Mouse (Mus musculus) myocyte (in vitro differentiated cells): ENCODE data around the gene Hoxb7.

Experiments used
- CEBPB ChIP-seq: IDR thresholded peaks from 2 replicates; pipeline ENCODE4 v1.6.1; 2011; ENCODE audit warnings: mild to moderate bottlenecking, moderate library complexity; ENCODE audit not compliant: poor library complexity, insufficient read depth, severe bottlenecking
- E2F4 ChIP-seq: IDR thresholded peaks from one replicate; pipeline ENCODE4 v1.6.1; 2011; ENCODE audit warnings: mild to moderate bottlenecking, control low read depth, moderate library complexity; ENCODE audit not compliant: insufficient read depth
- MAX ChIP-seq: IDR thresholded peaks from one replicate; pipeline ENCODE4 v1.6.1; 2011; ENCODE audit warnings: low read depth, mild to moderate bottlenecking, control low read depth
- MYOD1 ChIP-seq, 3 experiments: IDR thresholded peaks; one replicate each; pipeline ENCODE4 v1.6.1; 2011; ENCODE audit warnings: control low read depth in 2 of 3, low read depth in 2 of 3, mild to moderate bottlenecking in 2 of 3, moderate library complexity in 1 of 3; ENCODE audit not compliant: insufficient read length in 2 of 3, control insufficient read depth in 1 of 3
- MYOG ChIP-seq, 3 experiments: IDR thresholded peaks; one replicate each; pipeline ENCODE4 v1.6.1; 2011; ENCODE audit warnings: control low read depth in 2 of 3, low read depth in 2 of 3, mild to moderate bottlenecking in 2 of 3; ENCODE audit not compliant: insufficient read length in 2 of 3, control insufficient read depth in 1 of 3, insufficient read depth in 1 of 3
- POLR2A ChIP-seq: IDR thresholded peaks from one replicate; pipeline ENCODE4 v1.6.1; 2011; ENCODE audit warnings: low read depth, mild to moderate bottlenecking, control low read depth, moderate library complexity; ENCODE audit not compliant: insufficient read length
- POLR2AphosphoS2 ChIP-seq: IDR thresholded peaks from one replicate; pipeline ENCODE4 v1.6.1; 2011; ENCODE audit warnings: low read depth, control low read depth; ENCODE audit not compliant: insufficient read length
- REST ChIP-seq: IDR thresholded peaks from one replicate; pipeline ENCODE4 v1.6.1; 2011; ENCODE audit warnings: mild to moderate bottlenecking, control low read depth, moderate library complexity; ENCODE audit not compliant: insufficient read depth, insufficient read length
- SRF ChIP-seq: IDR thresholded peaks from one replicate; pipeline ENCODE4 v1.6.1; 2011; ENCODE audit warnings: low read depth; ENCODE audit not compliant: control insufficient read depth, insufficient read length
- TCF12 ChIP-seq: IDR thresholded peaks from one replicate; pipeline ENCODE4 v1.6.1; 2011; ENCODE audit warnings: mild to moderate bottlenecking, control low read depth; ENCODE audit not compliant: poor library complexity, insufficient read depth, severe bottlenecking
- TCF3 ChIP-seq: IDR thresholded peaks from one replicate; pipeline ENCODE4 v1.6.1; 2011; ENCODE audit warnings: low read depth, control low read depth; ENCODE audit not compliant: insufficient read length
- USF1 ChIP-seq: IDR thresholded peaks from one replicate; pipeline ENCODE4 v1.6.1; 2011; ENCODE audit warnings: low read depth, mild to moderate bottlenecking, control low read depth, moderate library complexity

- TF ChIP-seq TCF12: no peak
- TF ChIP-seq POLR2AphosphoS2: no peak
- no peak for TF ChIP-seq POLR2A
- TF ChIP-seq MAX: no peak
- no peak for TF ChIP-seq TCF3
- TF ChIP-seq USF1: no peak
- TF ChIP-seq CEBPB: no peak
- TF ChIP-seq MYOD1 (IDR thresholded peaks at IDR 0.05; ENCODE audit: control insufficient read depth in 1 of 3, insufficient read length in 2 of 3, low read depth in 2 of 3): no peak
- TF ChIP-seq REST: no peak
- no peak for TF ChIP-seq E2F4
- no peak for TF ChIP-seq SRF
- TF ChIP-seq MYOG (IDR thresholded peaks at IDR 0.05; ENCODE audit: control insufficient read depth in 1 of 3, insufficient read depth in 1 of 3, insufficient read length in 2 of 3, low read depth in 2 of 3): no peak
Measured at GRCm38 (mm10) chr11:96288455-96289221, 2.2 kb downstream of the Hoxb7 start.
